Mouse (Mus musculus) E14TG2a.4 (cell line): ENCODE measurements around the gene Gm5089.

Source experiments
- H3K27me3 ChIP-seq: 2 replicates; pipeline ENCODE4 v1.6.1; 2014; ENCODE audit warnings: low read length, control low read depth; ENCODE audit not compliant: insufficient read depth
- H3K36me3 ChIP-seq: 2 replicates; pipeline ENCODE4 v1.6.1; 2014; ENCODE audit warnings: low read length, control low read depth; ENCODE audit not compliant: insufficient read depth
- H3K4me1 ChIP-seq: replicated peaks from 2 replicates; pipeline ENCODE4 v1.6.1; 2014; ENCODE audit warnings: low read depth, low read length, control low read depth
- H3K4me3 ChIP-seq: replicated peaks from 2 replicates; pipeline ENCODE4 v1.5.1; 2014; ENCODE audit warnings: mild to moderate bottlenecking, low read length
- H3K9me3 ChIP-seq: 2 replicates; pipeline ENCODE4 v1.6.1; 2014; ENCODE audit warnings: low read length, control low read depth
- CTCF ChIP-seq: conservative IDR thresholded peaks from 2 replicates; pipeline ENCODE4 v1.5.1; 2014; ENCODE audit warnings: low read length
- NANOG ChIP-seq: IDR thresholded peaks from 2 replicates; pipeline ENCODE4 v1.6.1; 2014; ENCODE audit warnings: borderline replicate concordance, low read length, mixed read lengths
- POU5F1 ChIP-seq: IDR thresholded peaks from 2 replicates; pipeline ENCODE4 v1.6.1; 2014; ENCODE audit warnings: low read length, borderline replicate concordance

Gm5089 gene

DNA sequence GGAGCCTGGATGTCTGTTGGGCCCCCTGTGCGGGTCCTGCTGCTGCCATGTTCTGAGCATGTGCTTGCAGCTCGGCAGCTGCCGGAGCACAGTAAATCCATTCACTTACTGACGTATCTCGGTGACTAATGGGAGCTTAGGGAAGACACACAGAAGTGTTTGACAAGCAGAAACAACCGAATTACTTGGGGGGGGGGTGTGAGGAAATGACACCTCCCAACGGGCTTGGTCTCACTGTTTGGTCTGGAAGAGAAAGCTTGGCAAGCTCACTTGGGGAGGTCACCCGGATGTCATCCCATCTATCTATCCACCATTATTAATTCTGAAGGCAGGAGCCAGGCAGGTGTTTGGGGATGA, 23.7 kb downstream of the Gm5089 start:
- H3K27me3 ChIP-seq: no peaks in the 10 kb centered on the region
- H3K4me3 ChIP-seq: no peak overlapping the region
- H3K36me3 ChIP-seq: no peaks in the 10 kb centered on the region
- no peaks in the 10 kb centered on the region for H3K9me3 ChIP-seq
- TF ChIP-seq CTCF (no peak), POU5F1 (no peak), NANOG (no peak)
- H3K4me1 ChIP-seq: peaks cover 44% of the 10 kb centered on the region

DNA sequence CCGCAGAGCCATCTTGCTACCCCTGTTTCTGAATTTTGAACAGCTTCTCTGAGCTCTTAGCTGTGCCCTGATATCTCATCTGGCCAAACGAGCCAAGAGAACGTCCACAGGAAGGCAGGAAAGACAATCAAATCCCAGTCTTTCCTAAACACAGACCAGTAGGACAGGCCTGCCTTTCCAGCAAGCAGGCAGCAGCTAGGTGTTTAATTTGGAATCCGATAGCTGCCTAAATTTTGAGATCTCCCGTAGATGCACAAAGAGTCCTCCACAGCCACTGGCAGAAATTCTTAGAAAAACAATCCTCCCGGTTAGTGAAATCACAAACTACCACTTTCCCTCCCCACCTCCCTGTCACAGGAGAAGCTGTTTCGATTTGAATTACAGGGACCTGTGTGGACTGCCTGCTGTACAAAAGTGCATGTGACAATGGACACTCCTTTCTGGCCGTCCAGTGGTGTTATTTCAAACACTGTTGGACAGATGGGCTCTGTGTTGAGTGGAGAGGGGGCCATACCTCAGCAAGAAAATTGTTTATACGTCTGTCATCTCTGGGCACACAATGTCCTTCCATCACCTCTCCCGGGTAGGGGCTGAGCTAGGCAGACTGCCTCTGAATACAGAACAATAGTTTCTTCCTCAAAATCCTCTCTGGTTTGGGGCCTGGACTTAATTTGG, 24.2 kb downstream of the Gm5089 start:
- H3K36me3 ChIP-seq: no peaks in the 10 kb centered on the region
- no peak for TF ChIP-seq POU5F1
- TF ChIP-seq NANOG: no peak
- no peak for TF ChIP-seq CTCF
- H3K27me3 ChIP-seq: no peaks in the 10 kb centered on the region
- peaks cover 44% of the 10 kb centered on the region for H3K4me1 ChIP-seq
- no peak overlapping the region for H3K4me3 ChIP-seq
- no peaks in the 10 kb centered on the region for H3K9me3 ChIP-seq

GRCm38 (mm10) chr14:122424441-122424840, 26.5 kb downstream of the Gm5089 start:
- peaks cover 56% of the 10 kb centered on the region for H3K4me1 ChIP-seq
- no peak overlapping the region for H3K4me3 ChIP-seq
- H3K36me3 ChIP-seq: no peaks in the 10 kb centered on the region
- TF ChIP-seq NANOG (no peak), CTCF (no peak), POU5F1 (no peak)
- H3K9me3 ChIP-seq: no peaks in the 10 kb centered on the region
- H3K27me3 ChIP-seq: no peaks in the 10 kb centered on the region

- H3K4me1 ChIP-seq: peaks cover 81% of the 10 kb centered on the region
- peak; percentile 35; the same call in 1 of the 2 replicates for TF ChIP-seq NANOG
- TF ChIP-seq POU5F1: peak; percentile 49; the same call in 1 of the 2 replicates
- no peak for TF ChIP-seq CTCF
Observed at GRCm38 (mm10) chr14:122416166-122416771, 34.6 kb downstream of the Gm5089 start.

GRCm38 (mm10) chr14:122414786-122415185, 36.1 kb downstream of the Gm5089 start:
- H3K4me3 ChIP-seq: no peak overlapping the region
- TF ChIP-seq NANOG (no peak), POU5F1 (no peak), CTCF (no peak)
- H3K36me3 ChIP-seq: no peaks in the 10 kb centered on the region
- H3K4me1 ChIP-seq: peaks cover 76% of the 10 kb centered on the region
- peaks cover 5% of the 10 kb centered on the region; the same call in 1 of the 2 replicates for H3K27me3 ChIP-seq
- H3K9me3 ChIP-seq: no peaks in the 10 kb centered on the region

More at GRCm38 (mm10) chr14:122416166-122416771, 34.6 kb downstream of the Gm5089 start:
- H3K27me3 ChIP-seq: no peaks in the 10 kb centered on the region
- H3K4me3 ChIP-seq: 0 out of 2 replicates have a peak overlapping the region, but pooled peaks have one; percentile 14
- no peaks in the 10 kb centered on the region for H3K9me3 ChIP-seq
- H3K36me3 ChIP-seq: no peaks in the 10 kb centered on the region

DNA sequence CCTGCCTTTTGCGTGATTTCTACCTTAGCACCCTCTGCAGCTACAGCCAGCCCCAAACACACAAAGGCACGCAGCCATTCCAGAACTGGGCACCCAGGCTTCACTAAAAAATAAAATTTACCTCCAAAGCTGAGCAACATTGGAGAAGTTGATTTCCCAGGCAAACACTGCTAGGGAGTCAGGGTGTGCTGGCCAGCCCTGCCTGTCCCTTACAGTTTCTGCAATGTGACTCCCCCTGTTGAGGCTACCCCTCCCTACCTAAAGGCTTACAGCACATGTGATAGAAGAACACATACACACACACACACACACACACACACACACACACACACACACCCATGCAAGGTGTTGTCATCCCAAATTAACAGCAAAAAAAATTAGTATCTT, 37.4 kb downstream of the Gm5089 start:
- H3K4me1 ChIP-seq: peaks cover 66% of the 10 kb centered on the region
- no peaks in the 10 kb centered on the region for H3K9me3 ChIP-seq
- TF ChIP-seq CTCF (no peak), NANOG (no peak), POU5F1 (no peak)
- H3K27me3 ChIP-seq: peaks cover 13% of the 10 kb centered on the region
- H3K36me3 ChIP-seq: no peaks in the 10 kb centered on the region
- no peak overlapping the region for H3K4me3 ChIP-seq

DNA sequence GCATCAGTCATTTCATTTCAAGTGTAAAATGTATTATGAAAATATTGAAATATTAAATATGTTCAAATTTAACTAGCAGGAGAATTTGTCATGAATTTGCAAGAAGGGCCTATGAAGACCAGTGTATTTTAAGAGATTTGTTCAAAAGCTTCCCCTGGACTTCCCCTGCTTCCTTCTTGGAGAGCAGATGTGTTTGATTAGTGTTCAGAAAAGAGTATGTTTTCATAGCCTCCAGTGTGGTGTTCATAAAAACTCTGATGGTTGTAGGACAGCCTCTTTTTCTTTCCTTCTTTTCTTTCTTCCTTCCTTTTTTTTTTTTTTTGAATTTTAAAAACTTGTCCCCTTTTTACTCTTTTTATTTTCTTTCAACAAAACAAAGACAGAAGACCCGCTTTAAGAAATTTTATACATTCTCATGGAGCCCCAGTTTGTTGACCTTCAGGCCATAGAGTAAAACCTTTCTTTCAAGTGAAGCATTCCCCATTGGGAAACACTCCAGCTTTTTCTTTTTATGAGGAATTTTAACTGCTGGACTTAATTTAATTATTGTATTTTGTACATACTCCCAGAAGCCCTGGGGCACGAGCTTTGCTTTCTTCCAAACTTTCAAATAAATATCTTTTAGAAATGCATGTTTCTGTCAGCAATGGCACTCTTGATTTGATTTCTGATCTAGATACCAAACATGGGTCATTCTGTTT, 37.9 kb downstream of the Gm5089 start:
- no peak overlapping the region for H3K4me3 ChIP-seq
- peaks cover 18% of the 10 kb centered on the region for H3K27me3 ChIP-seq
- H3K36me3 ChIP-seq: no peaks in the 10 kb centered on the region
- TF ChIP-seq CTCF (no peak), POU5F1 (no peak), NANOG (no peak)
- peaks cover 66% of the 10 kb centered on the region for H3K4me1 ChIP-seq
- H3K9me3 ChIP-seq: no peaks in the 10 kb centered on the region

DNA sequence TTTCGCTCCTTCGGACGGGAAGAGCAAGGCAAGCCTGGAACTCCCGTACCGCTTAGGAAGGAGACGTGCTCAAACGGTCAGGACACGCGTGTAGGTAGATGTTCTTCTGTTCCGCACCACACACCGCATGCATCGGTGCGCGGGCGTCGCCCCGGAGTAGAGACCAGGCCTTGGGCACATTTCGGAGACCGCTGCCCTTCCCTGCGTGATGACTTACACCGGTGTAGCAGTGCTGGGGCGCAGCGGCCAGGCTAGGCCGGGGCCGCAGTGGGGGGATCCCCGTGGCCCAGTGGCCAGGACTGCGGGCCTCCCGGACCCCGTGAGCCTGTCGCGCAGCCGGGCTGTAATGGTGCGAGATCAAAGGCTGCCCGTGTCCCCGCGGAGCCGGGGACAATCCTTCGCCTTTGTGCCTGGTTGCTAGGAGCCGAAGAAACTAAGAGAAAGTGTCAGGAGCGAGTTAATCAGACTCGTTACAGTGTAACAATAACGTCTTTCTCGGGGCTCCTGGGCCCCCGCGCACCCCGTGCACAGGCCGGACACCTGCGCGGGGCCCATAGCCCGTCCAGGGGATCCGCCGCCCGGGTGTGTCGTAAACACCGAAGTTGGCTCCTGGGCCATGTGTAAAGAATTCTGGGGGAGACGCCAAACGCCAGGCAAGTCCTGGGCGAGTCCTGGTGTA, 44.2 kb downstream of the Gm5089 start:
- TF ChIP-seq CTCF (no peak), NANOG (no peak), POU5F1 (no peak)
- H3K4me1 ChIP-seq: peaks cover 68% of the 10 kb centered on the region
- no peaks in the 10 kb centered on the region for H3K9me3 ChIP-seq
- peaks cover 72% of the 10 kb centered on the region for H3K27me3 ChIP-seq
- peak overlapping the region; percentile 73 for H3K4me3 ChIP-seq
- H3K36me3 ChIP-seq: no peaks in the 10 kb centered on the region
